Mouse (Mus musculus): ENCODE measurements around the gene Adamtsl1.

Gene Adamtsl1

GRCm38 (mm10) chr4:86189853-86190252, 675.9 kb downstream of the Adamtsl1 start:
- DNase-seq (ENCODE audit: low spot score in 2 of 2) = no peak

DNA sequence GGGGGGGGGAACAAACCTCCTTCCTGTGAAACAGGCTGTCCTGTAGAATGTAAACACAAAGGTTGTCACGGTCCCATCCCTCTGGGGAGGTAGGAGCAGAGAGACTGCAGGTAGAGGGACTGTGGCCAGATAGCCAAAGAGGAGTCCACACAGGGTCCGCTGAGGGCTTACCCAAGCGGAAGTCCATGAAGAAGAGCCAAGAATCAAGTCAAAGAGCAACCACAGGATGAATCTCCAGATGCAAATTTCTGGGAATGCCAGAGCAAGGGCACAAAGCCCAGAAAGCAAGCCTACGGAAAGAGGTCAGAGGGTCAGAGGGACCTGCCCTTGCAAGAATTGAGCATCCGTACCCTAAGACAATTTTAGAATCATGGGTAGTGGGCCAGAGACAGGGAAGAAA, 677.2 kb downstream of the Adamtsl1 start:
- no peak for DNase-seq (ENCODE audit: low spot score in 2 of 2)

GRCm38 (mm10) chr4:86201766-86202165, 687.8 kb downstream of the Adamtsl1 start:
- DNase-seq (ENCODE audit: low spot score in 2 of 2) = no peak

- no peak for DNase-seq (ENCODE audit: low spot score in 2 of 2)
Observed at GRCm38 (mm10) chr4:86203288-86203687, 689.3 kb downstream of the Adamtsl1 start.

GRCm38 (mm10) chr4:86224875-86225274, 710.9 kb downstream of the Adamtsl1 start:
- DNase-seq (ENCODE audit: low spot score in 2 of 2) = no peak

- DNase-seq (ENCODE audit: low spot score in 2 of 2) = no peak
Observed at GRCm38 (mm10) chr4:86227096-86227495, 713.1 kb downstream of the Adamtsl1 start.

DNA sequence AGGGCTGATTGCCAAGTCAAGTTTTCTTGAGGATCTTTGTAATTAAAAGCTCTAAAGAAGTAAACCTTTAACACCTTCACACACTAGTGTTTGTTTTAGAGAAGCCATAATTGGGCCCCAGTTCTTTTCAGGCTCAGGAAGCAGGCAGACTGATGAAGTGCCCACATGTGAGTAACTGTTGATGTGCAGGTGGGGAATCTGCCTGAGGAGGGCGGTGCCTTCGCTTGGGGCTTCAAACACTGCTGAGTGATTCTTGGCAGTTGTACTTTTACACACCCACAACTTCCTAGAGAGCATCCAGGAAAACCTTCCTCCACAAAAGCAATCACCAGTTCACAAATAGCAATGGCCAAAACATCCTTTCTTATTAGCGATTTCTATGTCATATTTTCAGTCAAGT, 719.2 kb downstream of the Adamtsl1 start:
- no peak for DNase-seq (ENCODE audit: low spot score in 2 of 2)

DNA sequence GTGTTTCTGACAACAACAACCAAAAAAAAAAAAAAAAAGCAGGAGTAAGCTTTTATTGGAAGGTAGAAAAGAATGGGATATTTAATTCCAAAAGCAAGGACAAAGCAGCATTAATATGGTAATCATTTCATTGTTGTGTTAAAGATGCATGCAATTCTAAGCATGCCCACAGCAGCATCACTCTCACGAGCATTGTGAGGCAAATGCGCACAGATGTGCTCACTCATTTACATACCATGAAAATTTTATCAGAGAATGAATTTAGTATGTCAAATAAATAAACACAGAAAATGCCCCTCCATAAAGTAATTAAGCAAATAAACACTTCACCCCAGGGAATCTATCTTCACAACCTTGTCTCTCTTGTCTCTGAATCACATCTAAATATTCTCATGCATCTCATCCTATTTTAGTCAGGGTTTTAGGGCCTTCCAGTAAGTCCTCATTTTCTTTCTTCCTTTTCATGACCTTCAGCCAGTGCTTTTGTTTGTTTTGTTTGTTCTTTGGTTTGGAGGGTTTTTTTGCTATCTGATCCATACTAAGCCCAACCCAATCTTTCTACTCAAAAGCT, 728.0 kb downstream of the Adamtsl1 start:
- DNase-seq (ENCODE audit: low spot score in 2 of 2) = no peak

DNA sequence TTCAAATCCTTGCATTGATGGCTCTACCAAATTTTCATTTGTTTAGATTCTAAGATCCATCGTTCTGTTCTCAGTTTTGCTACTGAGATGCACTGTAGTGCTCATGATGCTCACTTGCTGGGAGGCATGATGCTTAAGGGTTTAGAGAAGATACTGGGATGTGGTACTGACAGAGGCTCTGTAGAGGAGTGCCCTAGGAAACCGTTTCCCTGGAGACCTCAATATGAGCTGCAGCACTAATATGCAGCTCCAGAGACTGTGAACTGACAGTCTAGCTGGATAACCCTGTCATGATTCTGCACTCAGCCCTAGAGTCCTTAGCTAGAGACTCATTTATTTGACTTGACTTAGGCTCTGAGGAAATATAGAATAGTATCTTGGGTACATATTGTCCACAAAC, 756.1 kb downstream of the Adamtsl1 start:
- DNase-seq (ENCODE audit: low spot score in 2 of 2) = no peak

DNA sequence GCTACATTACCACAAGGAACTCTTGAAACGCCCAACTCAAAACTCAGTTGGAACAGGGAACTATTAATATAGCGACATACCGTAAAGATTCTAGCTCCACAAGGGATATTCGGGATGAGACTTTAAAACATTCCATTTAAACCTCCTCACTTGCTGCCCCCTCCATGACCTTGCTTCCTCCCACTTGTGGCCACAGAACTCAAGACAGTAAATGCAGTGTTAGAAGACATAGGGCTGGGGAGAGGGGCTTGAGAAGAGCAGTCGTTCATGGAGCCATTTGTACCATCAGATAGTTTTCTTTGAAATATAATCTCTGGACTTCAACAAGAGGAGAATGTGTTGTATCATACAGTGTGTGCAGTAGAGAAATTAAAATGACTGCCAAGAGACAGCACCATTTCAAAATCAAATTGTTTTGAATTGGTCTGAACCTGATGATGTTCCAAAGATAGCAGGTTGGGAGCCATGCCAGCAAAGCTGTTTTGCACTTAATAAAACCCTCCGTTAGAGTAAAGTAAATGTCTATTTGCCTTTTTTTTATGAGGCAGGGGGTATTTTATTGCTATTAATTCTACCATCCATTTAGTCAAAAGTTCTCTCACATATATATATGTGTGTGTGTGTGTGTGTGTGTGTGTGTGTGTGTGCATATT, 759.9 kb downstream of the Adamtsl1 start:
- DNase-seq (ENCODE audit: low spot score in 2 of 2) = no peak

- DNase-seq (ENCODE audit: low spot score in 2 of 2) = no peak
Observed at GRCm38 (mm10) chr4:86274663-86275062, 760.7 kb downstream of the Adamtsl1 start.

DNA sequence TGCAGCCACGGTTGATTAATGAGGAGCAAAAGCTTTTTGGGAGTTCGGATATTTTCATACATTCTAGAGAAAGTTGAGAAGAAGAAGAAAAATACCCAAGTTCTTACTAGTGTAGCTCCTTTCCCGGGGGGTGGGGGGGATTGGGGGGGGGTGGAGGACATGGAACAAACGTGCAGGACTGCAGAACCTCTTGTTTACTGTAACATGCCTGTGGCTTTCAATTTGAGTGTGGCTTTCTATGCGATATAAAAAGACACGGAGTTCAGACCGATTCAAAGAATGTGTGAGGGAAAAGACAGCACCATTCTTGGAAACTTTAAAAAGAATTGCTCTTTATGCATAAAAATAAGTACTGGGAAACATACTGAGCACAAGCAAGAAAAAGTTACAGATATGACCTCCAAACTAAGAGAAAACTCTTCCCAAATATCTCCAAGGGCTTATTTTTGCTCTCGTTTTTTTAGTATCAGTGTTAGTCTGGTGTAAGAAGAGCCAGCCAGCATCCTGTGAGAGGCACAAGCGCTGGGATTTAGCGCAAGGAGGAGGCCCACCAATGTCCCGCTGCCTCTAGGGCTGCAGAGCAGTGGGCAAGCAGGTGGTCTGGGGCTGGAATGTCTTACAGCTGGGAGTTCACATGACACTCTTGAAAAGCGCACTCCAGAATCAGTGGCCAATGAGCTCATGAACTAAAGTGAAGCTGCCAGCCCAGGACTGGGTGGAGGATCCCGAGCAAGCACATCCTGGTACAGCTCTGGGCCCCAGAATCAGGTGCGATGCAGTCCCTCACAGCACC, 762.2 kb downstream of the Adamtsl1 start:
- no peak for DNase-seq (ENCODE audit: low spot score in 2 of 2)

DNA sequence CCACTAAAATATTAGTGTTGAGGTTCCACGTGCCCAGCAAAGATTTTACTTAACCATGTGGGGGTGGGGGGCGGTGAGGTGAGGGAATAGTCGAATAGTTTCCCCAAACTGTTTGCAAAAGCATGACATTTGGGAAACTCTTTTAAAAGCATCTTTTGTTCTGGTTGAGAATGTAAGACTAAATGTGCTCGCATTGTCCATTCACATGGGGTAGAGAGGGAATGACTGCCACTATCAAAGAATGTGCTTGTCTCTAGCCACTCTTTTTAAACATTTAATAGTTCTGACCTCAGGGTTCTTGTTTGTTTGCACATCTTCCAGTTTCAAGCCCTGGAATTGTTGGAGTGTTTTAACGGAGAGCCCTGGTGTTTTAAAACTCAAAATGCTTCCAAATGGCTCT, 764.6 kb downstream of the Adamtsl1 start:
- no peak for DNase-seq (ENCODE audit: low spot score in 2 of 2)

DNA sequence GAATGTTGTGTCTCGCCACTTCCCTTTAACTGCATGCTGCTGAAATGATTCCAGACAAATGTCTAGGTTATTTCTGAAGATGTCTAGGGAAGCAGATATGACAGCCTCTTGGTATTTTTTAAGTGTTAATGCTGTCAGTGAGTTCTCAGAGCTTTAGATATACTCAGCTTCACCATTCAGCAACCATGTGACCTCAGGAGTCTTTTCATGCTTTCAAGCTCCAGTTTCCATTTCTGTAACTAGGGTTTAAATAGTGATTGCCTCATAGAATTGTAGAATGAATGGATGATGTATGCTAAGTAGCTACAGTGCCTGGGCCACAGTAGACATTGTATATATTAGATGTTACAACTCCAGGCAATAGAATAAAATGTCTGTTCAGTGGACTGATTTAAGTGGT, 772.6 kb downstream of the Adamtsl1 start:
- DNase-seq (ENCODE audit: low spot score in 2 of 2) = no peak

DNA sequence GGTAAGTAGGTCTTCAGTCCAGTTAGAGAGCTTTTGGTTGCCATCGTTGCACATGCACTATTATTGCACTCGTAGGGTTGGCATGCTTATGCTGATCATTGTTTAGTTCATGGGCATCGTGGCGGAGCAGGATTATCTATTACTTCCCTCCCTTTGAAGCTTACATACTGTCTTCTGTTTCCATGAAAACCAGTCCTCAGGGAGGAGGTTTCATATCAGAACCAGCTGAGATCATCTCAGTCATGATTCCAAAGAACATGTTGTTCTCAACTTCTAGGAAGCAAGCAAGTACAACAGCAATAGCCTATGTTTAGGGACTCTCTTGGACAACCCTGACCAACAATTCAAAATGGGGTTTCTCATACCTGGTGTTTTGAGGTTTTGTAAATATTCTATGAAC, 774.3 kb downstream of the Adamtsl1 start:
- DNase-seq (ENCODE audit: low spot score in 2 of 2) = no peak

- DNase-seq (ENCODE audit: low spot score in 2 of 2) = no peak
Observed at GRCm38 (mm10) chr4:86289511-86290273, 775.7 kb downstream of the Adamtsl1 start.

DNA sequence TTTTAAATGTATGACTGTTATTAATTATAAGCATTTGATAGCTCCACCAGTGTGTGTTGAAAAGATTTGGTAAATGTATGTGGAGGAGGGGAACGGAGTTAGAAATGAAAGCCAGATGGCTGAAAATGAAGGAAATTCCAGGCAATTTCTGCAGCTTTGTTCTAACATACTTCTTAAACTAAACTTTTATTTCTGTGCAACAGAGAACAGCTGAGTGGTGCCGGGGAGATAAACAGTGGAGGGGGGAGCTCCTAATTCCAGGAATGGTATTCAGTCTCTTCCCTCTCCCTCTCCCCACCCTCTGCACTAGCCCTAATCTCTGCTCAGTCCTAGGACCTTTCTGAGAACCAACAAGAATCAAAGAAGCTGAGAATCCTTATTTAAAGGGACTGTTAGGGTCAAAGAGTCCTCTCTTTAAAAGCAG, 780.9 kb downstream of the Adamtsl1 start:
- no peak for DNase-seq (ENCODE audit: low spot score in 2 of 2)

DNA sequence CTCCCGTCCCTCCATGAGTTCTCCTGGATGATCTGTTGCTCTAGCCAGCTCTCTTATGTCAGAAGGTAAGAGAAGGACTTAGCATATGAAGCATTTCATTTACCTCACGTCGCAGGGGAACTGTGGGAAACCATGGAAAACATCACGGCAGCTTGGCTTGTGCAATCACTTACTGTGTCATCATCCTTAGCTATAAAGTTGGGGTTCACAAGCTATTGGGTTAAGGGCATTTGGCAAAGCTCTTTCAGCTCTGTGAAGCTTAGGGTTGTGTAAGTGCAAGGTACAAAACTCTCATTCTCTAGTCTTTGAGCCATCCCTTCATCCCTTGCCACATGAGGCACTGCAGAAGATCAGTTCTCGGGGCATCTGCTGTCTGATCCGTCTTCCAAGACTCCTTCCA, 787.5 kb downstream of the Adamtsl1 start:
- DNase-seq (ENCODE audit: low spot score in 2 of 2) = no peak

DNA sequence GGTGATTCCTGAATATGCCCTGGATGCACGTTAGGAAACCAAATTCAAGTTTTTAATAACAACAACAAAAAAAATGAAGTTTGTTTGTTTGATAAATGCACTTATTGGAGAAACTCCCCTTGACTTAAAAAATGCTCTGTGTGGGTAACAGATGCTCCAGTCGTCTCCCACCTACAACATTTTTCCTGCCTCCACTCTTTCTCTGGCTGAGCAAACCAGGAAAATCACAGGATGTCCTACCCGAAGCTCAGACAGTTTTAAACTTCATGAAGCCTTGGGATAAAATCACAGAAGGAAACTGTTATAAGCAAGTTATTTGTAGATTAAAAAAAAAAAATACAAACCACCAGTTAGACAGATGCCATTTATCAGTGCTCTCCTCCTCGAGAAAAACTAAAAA, 788.1 kb downstream of the Adamtsl1 start:
- no peak for DNase-seq (ENCODE audit: low spot score in 2 of 2)

GRCm38 (mm10) chr4:86306753-86307152, 792.8 kb downstream of the Adamtsl1 start:
- no peak for DNase-seq (ENCODE audit: low spot score in 2 of 2)

DNA sequence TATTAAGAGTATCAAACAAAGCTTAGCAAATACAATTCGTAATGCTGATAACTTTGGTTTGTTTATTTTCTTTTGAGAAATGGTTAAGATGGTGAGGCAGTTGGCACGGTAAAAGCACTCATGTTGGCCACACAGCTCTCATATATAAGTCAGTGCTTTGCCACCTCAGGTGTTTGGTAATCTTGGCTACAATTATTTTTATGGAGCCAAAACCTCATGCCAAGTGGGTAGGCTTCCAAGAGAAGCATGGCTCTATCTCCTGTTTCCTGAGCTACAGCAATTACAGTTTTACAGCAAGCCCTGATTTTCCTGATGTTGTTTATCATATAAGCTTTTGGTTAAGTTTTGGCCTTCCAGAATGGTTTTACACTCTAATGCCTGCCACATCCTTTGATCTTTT, 795.2 kb downstream of the Adamtsl1 start:
- DNase-seq (ENCODE audit: low spot score in 2 of 2) = no peak

Data from spleen, postnatal 36 days (tissue).